Mouse (Mus musculus) G1E (cell line): ENCODE results near the gene Srrm2.

Experiments used
- CTCF ChIP-seq: IDR thresholded peaks from 2 replicates; pipeline ENCODE4 v1.5.1; 2012; ENCODE audit warnings: low read depth, low read length, inconsistent platforms, mixed read lengths
- GATA1 ChIP-seq: IDR thresholded peaks from 2 replicates; pipeline ENCODE4 v1.6.1; 2012; ENCODE audit warnings: borderline replicate concordance, low read length, inconsistent platforms, mixed read lengths
- POLR2AphosphoS5 ChIP-seq: IDR thresholded peaks from 2 replicates; pipeline ENCODE4 v1.6.1; 2012; ENCODE audit warnings: low read depth, low read length, inconsistent platforms; ENCODE audit not compliant: insufficient replicate concordance
- TAL1 ChIP-seq: conservative IDR thresholded peaks from 2 replicates; pipeline ENCODE4 v1.6.1; 2012; ENCODE audit warnings: low read depth, low read length, inconsistent platforms, mixed read lengths

DNA sequence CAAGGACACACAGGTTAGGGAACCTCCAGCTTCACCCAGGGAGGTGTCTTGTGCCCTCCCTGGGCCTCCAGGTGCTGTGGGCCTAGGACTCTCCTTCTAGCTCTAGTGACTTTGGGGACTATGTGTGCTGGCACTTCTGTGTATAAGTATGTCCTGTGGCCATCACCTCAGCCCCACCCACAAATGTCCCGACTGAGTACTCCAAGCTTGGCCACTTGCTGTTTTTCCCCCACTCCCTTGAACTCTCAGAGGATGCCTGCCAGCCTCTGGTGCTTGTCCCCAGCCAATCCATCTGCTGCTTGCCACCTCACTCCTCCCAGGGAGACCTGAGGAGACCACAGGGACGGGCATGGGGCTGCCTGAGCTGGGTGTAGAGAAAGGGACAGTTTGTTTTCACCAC, 11.9 kb upstream of the Srrm2 start:
- no peak for TF ChIP-seq CTCF
- no peak for TF ChIP-seq POLR2AphosphoS5
- TF ChIP-seq GATA1 = no peak
- no peak for TF ChIP-seq TAL1
